Mouse (Mus musculus): Measurements from ENCODE around the gene Lrrc15. TPM values are rescaled to one million over a fixed set of nuclear protein-coding genes. Genes with fewer than 3 reads are reported as not detected.

Gene Lrrc15
- polyA plus RNA-seq, 1 experiment from 2014 or later: 1.1 TPM

DNA sequence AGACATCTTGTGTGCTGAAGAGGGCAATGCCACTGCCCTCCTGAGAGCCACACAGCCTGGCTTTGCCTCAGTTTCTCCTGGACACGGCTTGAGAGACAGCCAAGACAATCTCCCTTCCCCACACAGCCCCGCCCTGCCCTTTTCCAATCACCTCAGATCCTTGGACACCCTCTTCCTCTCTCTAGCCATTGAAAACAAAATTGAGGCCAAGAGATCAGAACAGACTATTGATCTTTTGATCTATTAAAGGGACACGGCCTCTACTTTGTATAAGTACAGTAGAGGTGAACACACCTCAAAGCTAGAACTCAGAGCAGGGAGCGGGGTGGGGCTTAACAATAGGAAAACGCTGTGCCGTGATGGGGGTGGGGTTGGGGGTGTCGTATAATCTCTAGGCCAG lies 24.6 kb downstream of the Lrrc15 start:
- Histone ChIP-seq H3K4me1 (ENCODE audit: control insufficient read depth, insufficient read depth, low read length) (no peaks in the 10 kb centered on the region), H3K36me3 (ENCODE audit: control insufficient read depth, insufficient read depth, low read length) (no peaks in the 10 kb centered on the region), H3K27ac (ENCODE audit: low read depth, low read length) (no peak overlapping the region), H3K9me3 (ENCODE audit: control insufficient read depth, low read length) (no peaks in the 10 kb centered on the region), H3K27me3 (ENCODE audit: control insufficient read depth, insufficient read depth, low read length) (no peaks in the 10 kb centered on the region), H3K4me2 (replicated peaks; ENCODE audit: low read depth, low read length) (no peak overlapping the region), H3K9ac (ENCODE audit: low read depth, low read length) (no peak overlapping the region), H3K4me3 (ENCODE audit: low read length) (no peak overlapping the region)
- WGBS: 88% methylated on average over 7 of the region's 7 CpGs
- ATAC-seq (ENCODE audit: low FRiP score, low TSS enrichment): no peak

DNA sequence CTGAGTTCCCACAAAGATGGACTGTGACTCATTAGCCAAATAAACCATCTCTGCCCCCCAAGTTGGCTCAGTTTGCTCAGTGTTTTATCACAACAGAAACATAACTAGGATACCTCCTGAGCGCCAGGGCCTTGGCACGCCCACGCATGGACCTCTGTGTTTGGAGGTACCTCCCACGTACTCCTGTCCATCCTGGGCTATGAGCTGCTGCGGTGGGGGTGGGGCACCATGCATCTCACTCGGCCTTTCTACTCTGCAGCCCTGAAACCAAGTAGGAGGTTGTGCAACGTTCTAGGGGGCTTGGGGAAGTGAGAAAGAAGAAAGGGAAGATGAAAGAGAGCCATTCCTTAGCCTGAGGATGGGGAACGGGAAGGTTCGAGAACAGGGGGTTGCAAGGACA lies 25.3 kb downstream of the Lrrc15 start:
- Histone ChIP-seq H3K4me1 (ENCODE audit: control insufficient read depth, insufficient read depth, low read length) (no peaks in the 10 kb centered on the region), H3K9ac (ENCODE audit: low read depth, low read length) (no peak overlapping the region), H3K27ac (ENCODE audit: low read depth, low read length) (no peak overlapping the region), H3K4me3 (ENCODE audit: low read length) (no peak overlapping the region), H3K36me3 (ENCODE audit: control insufficient read depth, insufficient read depth, low read length) (no peaks in the 10 kb centered on the region), H3K9me3 (ENCODE audit: control insufficient read depth, low read length) (no peaks in the 10 kb centered on the region), H3K4me2 (replicated peaks; ENCODE audit: low read depth, low read length) (no peak overlapping the region), H3K27me3 (ENCODE audit: control insufficient read depth, insufficient read depth, low read length) (no peaks in the 10 kb centered on the region)
- 37% methylated on average over 9 of the region's 9 CpGs for WGBS
- no peak; the same call in 1 of the 2 replicates for ATAC-seq (ENCODE audit: low FRiP score, low TSS enrichment)

- Histone ChIP-seq H3K4me1 (ENCODE audit: control insufficient read depth, insufficient read depth, low read length) (no peaks in the 10 kb centered on the region), H3K9me3 (ENCODE audit: control insufficient read depth, low read length) (no peaks in the 10 kb centered on the region), H3K4me2 (replicated peaks; ENCODE audit: low read depth, low read length) (no peak overlapping the region), H3K27ac (ENCODE audit: low read depth, low read length) (no peak overlapping the region), H3K36me3 (ENCODE audit: control insufficient read depth, insufficient read depth, low read length) (no peaks in the 10 kb centered on the region), H3K27me3 (ENCODE audit: control insufficient read depth, insufficient read depth, low read length) (peaks cover 5% of the 10 kb centered on the region; the same call in 1 of the 2 replicates), H3K4me3 (ENCODE audit: low read length) (no peak overlapping the region), H3K9ac (ENCODE audit: low read depth, low read length) (no peak overlapping the region)
- 48% methylated on average over 7 of the region's 7 CpGs for WGBS
- ATAC-seq (ENCODE audit: low FRiP score, low TSS enrichment): no peak
These were observed 28.0 kb downstream of the Lrrc15 start for GRCm38 (mm10) chr16:30255061-30255460.

DNA sequence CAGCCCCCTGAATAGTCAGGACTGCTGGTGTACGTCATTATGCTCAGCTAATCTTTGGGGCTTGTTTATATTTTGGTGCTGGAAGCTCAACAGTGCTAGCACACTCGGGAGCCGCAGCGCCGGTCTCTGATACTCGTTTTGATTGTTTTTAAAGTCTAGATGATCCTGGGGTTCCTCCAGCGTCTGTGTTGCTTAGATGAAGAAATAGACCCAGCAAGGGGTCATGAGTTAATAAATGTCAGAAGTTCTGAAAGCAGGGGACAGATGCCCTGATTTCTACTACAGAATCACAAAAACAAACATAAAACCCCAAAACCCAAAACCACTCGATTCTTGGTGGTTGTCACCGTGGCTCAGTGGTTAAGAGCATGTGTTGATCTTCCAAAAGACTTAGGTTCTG lies 29.2 kb downstream of the Lrrc15 start:
- Histone ChIP-seq H3K27ac (ENCODE audit: low read depth, low read length) (no peak overlapping the region), H3K36me3 (ENCODE audit: control insufficient read depth, insufficient read depth, low read length) (no peaks in the 10 kb centered on the region), H3K4me2 (replicated peaks; ENCODE audit: low read depth, low read length) (no peak overlapping the region), H3K9me3 (ENCODE audit: control insufficient read depth, low read length) (no peaks in the 10 kb centered on the region), H3K9ac (ENCODE audit: low read depth, low read length) (no peak overlapping the region), H3K4me3 (ENCODE audit: low read length) (no peak overlapping the region), H3K27me3 (ENCODE audit: control insufficient read depth, insufficient read depth, low read length) (peaks cover 5% of the 10 kb centered on the region; the same call in 1 of the 2 replicates), H3K4me1 (ENCODE audit: control insufficient read depth, insufficient read depth, low read length) (no peaks in the 10 kb centered on the region)
- ATAC-seq (ENCODE audit: low FRiP score, low TSS enrichment): no peak
- 78% methylated on average over 9 of the region's 9 CpGs for WGBS

DNA sequence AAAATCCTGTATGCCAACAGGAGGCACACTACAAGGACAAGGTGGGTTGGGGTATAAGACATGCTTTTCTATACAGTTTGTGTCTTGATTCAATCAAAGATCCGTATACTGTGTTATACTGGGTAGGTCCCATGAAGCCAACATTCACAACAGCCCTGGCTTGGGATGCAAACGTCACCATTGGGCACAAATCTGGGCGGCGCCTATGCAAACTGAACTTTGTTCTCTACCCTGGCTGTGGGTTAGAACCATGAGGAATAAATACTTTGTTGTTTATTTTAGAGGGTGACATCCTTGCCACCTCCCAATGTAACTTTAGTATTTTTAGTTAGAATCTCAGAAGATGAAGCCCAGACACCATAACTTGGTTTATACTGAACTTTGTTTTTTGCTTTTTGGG lies 29.7 kb downstream of the Lrrc15 start:
- Histone ChIP-seq H3K4me3 (ENCODE audit: low read length) (no peak overlapping the region), H3K9ac (ENCODE audit: low read depth, low read length) (no peak overlapping the region), H3K27me3 (ENCODE audit: control insufficient read depth, insufficient read depth, low read length) (peaks cover 5% of the 10 kb centered on the region; the same call in 1 of the 2 replicates), H3K4me2 (replicated peaks; ENCODE audit: low read depth, low read length) (no peak overlapping the region), H3K36me3 (ENCODE audit: control insufficient read depth, insufficient read depth, low read length) (no peaks in the 10 kb centered on the region), H3K9me3 (ENCODE audit: control insufficient read depth, low read length) (no peaks in the 10 kb centered on the region), H3K27ac (ENCODE audit: low read depth, low read length) (no peak overlapping the region), H3K4me1 (ENCODE audit: control insufficient read depth, insufficient read depth, low read length) (no peaks in the 10 kb centered on the region)
- no peak for ATAC-seq (ENCODE audit: low FRiP score, low TSS enrichment)
- 86% methylated on average over 4 of the region's 4 CpGs for WGBS

GRCm38 (mm10) chr16:30252003-30252418 lies 31.0 kb downstream of the Lrrc15 start:
- H3K27ac ChIP-seq (ENCODE audit: low read depth, low read length): no peak overlapping the region
- no peaks in the 10 kb centered on the region for H3K9me3 ChIP-seq (ENCODE audit: control insufficient read depth, low read length)
- H3K4me1 ChIP-seq (ENCODE audit: control insufficient read depth, insufficient read depth, low read length): no peaks in the 10 kb centered on the region
- ATAC-seq (ENCODE audit: low FRiP score, low TSS enrichment): peak; percentile 83
- H3K36me3 ChIP-seq (ENCODE audit: control insufficient read depth, insufficient read depth, low read length): no peaks in the 10 kb centered on the region
- H3K4me2 ChIP-seq (replicated peaks; ENCODE audit: low read depth, low read length): peak overlapping the region; percentile 32
- peaks cover 5% of the 10 kb centered on the region; the same call in 1 of the 2 replicates for H3K27me3 ChIP-seq (ENCODE audit: control insufficient read depth, insufficient read depth, low read length)
- no peak overlapping the region for H3K4me3 ChIP-seq (ENCODE audit: low read length)
- no peak overlapping the region for H3K9ac ChIP-seq (ENCODE audit: low read depth, low read length)
- WGBS: 1% methylated on average over 21 of the region's 21 CpGs

DNA sequence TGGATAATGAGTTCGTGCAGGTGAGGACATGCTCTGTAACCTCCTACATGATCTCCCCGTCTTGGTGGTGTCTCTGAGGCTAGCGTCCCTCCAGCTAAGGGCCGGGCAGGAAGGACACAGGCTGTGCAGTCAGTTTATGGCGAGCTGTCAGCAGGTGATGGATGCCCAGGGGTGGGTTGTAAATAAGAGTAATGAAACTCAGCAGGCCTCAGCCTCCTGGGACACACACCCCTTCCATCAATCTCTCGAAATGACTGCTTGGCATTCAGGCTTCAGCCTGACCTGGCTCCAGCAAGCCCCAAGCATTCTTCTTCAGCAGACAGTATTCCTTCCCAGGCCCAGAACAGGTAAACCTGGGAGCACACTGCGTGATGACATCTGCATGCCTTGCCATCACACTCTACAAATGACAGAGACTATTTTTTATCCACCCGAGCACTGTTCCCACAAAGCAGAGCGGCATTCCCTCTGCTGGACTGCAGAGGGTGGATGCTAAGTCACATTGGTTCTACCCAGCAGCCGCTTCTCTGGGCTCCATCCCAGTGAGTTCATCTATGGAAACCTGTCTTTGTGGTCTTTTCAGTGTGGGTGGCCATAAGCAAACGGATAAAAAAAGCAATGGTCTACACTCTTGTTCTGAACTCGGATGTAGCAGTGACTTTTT lies 38.9 kb downstream of the Lrrc15 start:
- ATAC-seq (ENCODE audit: low FRiP score, low TSS enrichment): peak; percentile 93
- Histone ChIP-seq H3K27ac (ENCODE audit: low read depth, low read length) (no peak overlapping the region), H3K36me3 (ENCODE audit: control insufficient read depth, insufficient read depth, low read length) (no peaks in the 10 kb centered on the region), H3K27me3 (ENCODE audit: control insufficient read depth, insufficient read depth, low read length) (peaks cover 5% of the 10 kb centered on the region), H3K9ac (ENCODE audit: low read depth, low read length) (no peak overlapping the region), H3K4me3 (ENCODE audit: low read length) (no peak overlapping the region), H3K4me1 (ENCODE audit: control insufficient read depth, insufficient read depth, low read length) (peaks cover 16% of the 10 kb centered on the region; the same call in 1 of the 2 replicates), H3K9me3 (ENCODE audit: control insufficient read depth, low read length) (no peaks in the 10 kb centered on the region), H3K4me2 (replicated peaks; ENCODE audit: low read depth, low read length) (no peak overlapping the region)
- 19% methylated on average over 12 of the region's 12 CpGs for whole genome bisulfite sequencing

DNA sequence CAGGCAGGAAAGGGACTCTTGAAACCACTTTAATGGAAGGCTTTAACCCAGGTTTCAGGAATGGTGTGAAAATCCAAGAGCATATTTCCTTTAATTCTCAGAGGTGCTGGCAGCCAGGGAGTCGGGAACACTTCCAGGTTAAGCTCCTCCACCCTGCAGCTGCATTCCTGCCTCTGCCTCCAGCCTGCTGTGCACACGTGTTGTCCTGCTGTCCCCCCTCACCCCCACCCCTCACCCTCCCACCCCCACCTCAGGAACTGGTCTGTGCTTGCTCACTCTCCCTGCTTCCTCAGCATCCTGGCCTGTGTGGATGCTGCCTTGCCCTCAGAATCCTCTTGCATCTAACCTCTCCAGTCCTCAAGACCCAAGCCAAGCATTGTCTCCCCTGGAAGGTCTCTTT lies 41.4 kb downstream of the Lrrc15 start:
- Histone ChIP-seq H3K4me1 (ENCODE audit: control insufficient read depth, insufficient read depth, low read length) (peaks cover 16% of the 10 kb centered on the region; the same call in 1 of the 2 replicates), H3K9me3 (ENCODE audit: control insufficient read depth, low read length) (no peaks in the 10 kb centered on the region), H3K36me3 (ENCODE audit: control insufficient read depth, insufficient read depth, low read length) (no peaks in the 10 kb centered on the region), H3K27me3 (ENCODE audit: control insufficient read depth, insufficient read depth, low read length) (peaks cover 10% of the 10 kb centered on the region), H3K4me2 (replicated peaks; ENCODE audit: low read depth, low read length) (no peak overlapping the region), H3K27ac (ENCODE audit: low read depth, low read length) (no peak overlapping the region), H3K9ac (ENCODE audit: low read depth, low read length) (no peak overlapping the region), H3K4me3 (ENCODE audit: low read length) (no peak overlapping the region)
- no peak for ATAC-seq (ENCODE audit: low FRiP score, low TSS enrichment)
- WGBS: 38% methylated on average over 2 of the region's 2 CpGs

DNA sequence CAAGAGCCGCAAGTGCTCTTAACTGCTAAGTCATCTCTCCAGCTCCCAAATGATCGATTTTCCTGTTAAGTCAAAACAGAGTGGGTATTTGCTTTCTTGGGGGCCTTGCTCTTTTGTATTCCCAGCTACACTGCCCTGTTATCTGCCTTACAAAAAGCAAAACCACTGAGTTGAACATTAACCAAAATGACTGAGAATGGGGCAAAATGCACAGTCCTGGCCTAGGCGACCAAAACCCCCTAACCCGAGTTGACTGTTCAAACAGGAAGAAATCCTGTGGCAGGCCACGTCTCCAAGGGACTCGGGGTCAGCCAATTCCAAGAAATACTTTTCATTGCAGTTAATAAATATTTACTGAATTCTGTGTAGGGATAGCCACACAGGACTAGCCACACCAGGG lies 44.3 kb downstream of the Lrrc15 start:
- WGBS: 67% methylated on average over 6 of the region's 6 CpGs
- Histone ChIP-seq H3K9me3 (ENCODE audit: control insufficient read depth, low read length) (no peaks in the 10 kb centered on the region), H3K9ac (ENCODE audit: low read depth, low read length) (no peak overlapping the region), H3K4me2 (replicated peaks; ENCODE audit: low read depth, low read length) (no peak overlapping the region), H3K4me1 (ENCODE audit: control insufficient read depth, insufficient read depth, low read length) (peaks cover 22% of the 10 kb centered on the region), H3K27ac (ENCODE audit: low read depth, low read length) (no peak overlapping the region), H3K36me3 (ENCODE audit: control insufficient read depth, insufficient read depth, low read length) (no peaks in the 10 kb centered on the region), H3K27me3 (ENCODE audit: control insufficient read depth, insufficient read depth, low read length) (peaks cover 10% of the 10 kb centered on the region), H3K4me3 (ENCODE audit: low read length) (no peak overlapping the region)
- no peak for ATAC-seq (ENCODE audit: low FRiP score, low TSS enrichment)

Measured in kidney, embryonic 14.5 days (tissue).